In the genomic region with DNA sequence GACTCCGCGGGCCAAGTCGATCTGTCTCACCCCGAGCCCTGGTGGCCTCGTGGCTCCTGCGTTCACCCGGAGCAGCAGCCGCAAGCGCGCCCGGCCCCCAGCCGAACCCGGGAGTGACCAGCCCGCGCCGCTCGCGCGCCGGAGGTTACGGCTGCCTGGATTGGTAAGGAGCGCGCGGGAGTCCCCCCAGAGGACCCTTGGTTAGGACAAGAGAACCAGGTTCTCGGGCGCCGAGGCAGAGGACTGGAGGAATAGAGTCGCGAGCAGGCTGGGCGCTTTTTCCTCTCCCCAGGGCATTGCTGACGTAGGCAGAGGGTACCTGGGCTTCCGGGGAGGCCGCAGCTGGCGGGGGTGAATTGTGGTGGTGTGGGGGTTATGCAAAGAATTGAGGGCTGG, we compare ENCODE assay signal across 8 mouse cellular contexts. TPM values are rescaled to one million over a fixed set of nuclear protein-coding genes. Genes with fewer than 3 reads are reported as not detected.
DNase-seq lines count a peak whose midpoint lies in the region; ATAC-seq and TF ChIP-seq lines count a peak whose summit lies in the region.

No protein-coding gene starts in this region.

- peak; percentile 37 for ATAC-seq in heart, embryonic 12.5 days (ENCODE audit: insufficient number of reproducible peaks, low FRiP score)
- ATAC-seq in midbrain, embryonic 12.5 days (ENCODE audit: low FRiP score, low read depth): peak; percentile 59

- WGBS in heart, embryonic 12.5 days: under 1% methylated on average over 34 of the region's 34 CpGs
- WGBS in hindbrain, embryonic 10.5 days: under 1% methylated on average over 34 of the region's 34 CpGs
- whole genome bisulfite sequencing in midbrain, embryonic 12.5 days: 0% methylated on average over 34 of the region's 34 CpGs

- TF ChIP-seq CTCF in E14TG2a.4 (conservative IDR thresholded peaks at IDR 0.05; ENCODE audit: low read length): no peak

- intact Hi-C loops in heart, postnatal 25 days (cut with DNase I): no loop called here
- intact Hi-C loops in gastrocnemius, postnatal 14 days (cut with DNase I; ENCODE audit: low total_unique reads): no loop called here

- peak overlapping the region; percentile 86 for H3K27ac ChIP-seq in heart, embryonic 12.5 days (ENCODE audit: poor library complexity, severe bottlenecking)
- peak overlapping the region; percentile 96 for H3K27ac ChIP-seq in hindbrain, embryonic 10.5 days
- H3K27ac ChIP-seq in midbrain, embryonic 12.5 days (replicated peaks): peak overlapping the region; percentile 83

- H3K4me1 ChIP-seq in heart, embryonic 12.5 days (replicated peaks): peaks cover 24% of the 10 kb centered on the region
- H3K4me1 ChIP-seq in E14TG2a.4 (replicated peaks; ENCODE audit: low read depth, low read length): peaks cover 75% of the 10 kb centered on the region
- H3K4me1 ChIP-seq in hindbrain, embryonic 10.5 days (replicated peaks): peaks cover 48% of the 10 kb centered on the region
- peaks cover 35% of the 10 kb centered on the region for H3K4me1 ChIP-seq in midbrain, embryonic 12.5 days

- H3K36me3 ChIP-seq in heart, embryonic 12.5 days: peaks cover 39% of the 10 kb centered on the region
- H3K36me3 ChIP-seq in E14TG2a.4 (ENCODE audit: insufficient read depth, low read length): peaks cover 45% of the 10 kb centered on the region
- H3K36me3 ChIP-seq in hindbrain, embryonic 10.5 days: peaks cover 54% of the 10 kb centered on the region
- H3K36me3 ChIP-seq in midbrain, embryonic 12.5 days: peaks cover 34% of the 10 kb centered on the region

- peak overlapping the region; percentile 96 for H3K9ac ChIP-seq in heart, embryonic 12.5 days
- peak overlapping the region; percentile 83 for H3K9ac ChIP-seq in midbrain, embryonic 12.5 days (replicated peaks)

- H3K9me3 ChIP-seq in heart, embryonic 12.5 days (replicated peaks): no peaks in the 10 kb centered on the region
- H3K9me3 ChIP-seq in E14TG2a.4 (ENCODE audit: low read length): no peaks in the 10 kb centered on the region
- H3K9me3 ChIP-seq in hindbrain, embryonic 10.5 days: no peaks in the 10 kb centered on the region
- H3K9me3 ChIP-seq in midbrain, embryonic 12.5 days: no peaks in the 10 kb centered on the region

- H3K4me3 ChIP-seq in heart, embryonic 12.5 days: peak overlapping the region; percentile 95
- H3K4me3 ChIP-seq in E14TG2a.4 (replicated peaks; ENCODE audit: low read length): peak overlapping the region; percentile 100
- H3K4me3 ChIP-seq in hindbrain, embryonic 10.5 days: peak overlapping the region; percentile 95
- peak overlapping the region; percentile 79 for H3K4me3 ChIP-seq in midbrain, embryonic 12.5 days

- peak overlapping the region; percentile 77 for H3K4me2 ChIP-seq in heart, embryonic 12.5 days
- peak overlapping the region; percentile 90 for H3K4me2 ChIP-seq in midbrain, embryonic 12.5 days (replicated peaks)

- H3K27me3 ChIP-seq in heart, embryonic 12.5 days (replicated peaks): no peaks in the 10 kb centered on the region
- H3K27me3 ChIP-seq in E14TG2a.4 (ENCODE audit: insufficient read depth, low read length): no peaks in the 10 kb centered on the region
- no peaks in the 10 kb centered on the region for H3K27me3 ChIP-seq in hindbrain, embryonic 10.5 days (ENCODE audit: insufficient read depth, poor library complexity, severe bottlenecking)
- H3K27me3 ChIP-seq in midbrain, embryonic 12.5 days: no peaks in the 10 kb centered on the region

- DNase-seq in heart, postnatal 25 days (ENCODE audit: low spot score): no peak
- no peak for DNase-seq in hindbrain, embryonic 10.5 days (ENCODE audit: low spot score)
- peak; percentile 66 to 70 for DNase-seq in thymus, postnatal 10 days (ENCODE audit: low spot score in 2 of 2)
- no peak for DNase-seq in ovary, postnatal 14 days (ENCODE audit: low spot score)
- DNase-seq in gastrocnemius, postnatal 14 days: no peak

RNA-seq across cellular contexts. Expression of a gene that starts 0.3 kb away (rescaled TPM):
- 36.9 and 38.9 TPM in 2 replicates for polyA plus RNA-seq in heart, embryonic 12.5 days (2016; fragmentation: Nextera tagmentation; extraction: Ambion mirVana)
- total RNA-seq in heart, postnatal 25 days (2021): 1 to 10 TPM; 2.7 to 3.2 TPM
- 56.0 and 64.3 TPM in 2 replicates for polyA plus RNA-seq in hindbrain, embryonic 10.5 days (2016; fragmentation: Nextera tagmentation; extraction: Ambion mirVana)
- polyA plus RNA-seq in midbrain, embryonic 12.5 days (2016; fragmentation: Nextera tagmentation; extraction: Ambion mirVana): 30.0 and 34.7 TPM in 2 replicates
- 1 to 10 TPM; 1.8 to 3.0 TPM for total RNA-seq in gastrocnemius, postnatal 14 days (2021)

RNA-seq across cellular contexts. Expression of a gene that starts 8.6 kb away (rescaled TPM):
- 209 and 232 TPM in 2 replicates for polyA plus RNA-seq in heart, embryonic 12.5 days (2016; fragmentation: Nextera tagmentation; extraction: Ambion mirVana)
- 10 to 100 TPM; 30.6 to 39.3 TPM for total RNA-seq in heart, postnatal 25 days (2021)
- 237 and 268 TPM in 2 replicates for polyA plus RNA-seq in hindbrain, embryonic 10.5 days (2016; fragmentation: Nextera tagmentation; extraction: Ambion mirVana)
- 157 and 160 TPM in 2 replicates for polyA plus RNA-seq in midbrain, embryonic 12.5 days (2016; fragmentation: Nextera tagmentation; extraction: Ambion mirVana)
- 10 to 100 TPM; 40.1 to 44.1 TPM for total RNA-seq in gastrocnemius, postnatal 14 days (2021)

RNA-seq across cellular contexts. Expression of a gene that starts 17.0 kb away (rescaled TPM):
- 25.5 and 27.8 TPM in 2 replicates for polyA plus RNA-seq in heart, embryonic 12.5 days (2016; fragmentation: Nextera tagmentation; extraction: Ambion mirVana)
- total RNA-seq in heart, postnatal 25 days (2021): 10 to 100 TPM; 17.2 to 19.1 TPM
- polyA plus RNA-seq in hindbrain, embryonic 10.5 days (2016; fragmentation: Nextera tagmentation; extraction: Ambion mirVana): 6.5 and 9.2 TPM in 2 replicates
- polyA plus RNA-seq in midbrain, embryonic 12.5 days (2016; fragmentation: Nextera tagmentation; extraction: Ambion mirVana): 5.0 and 8.0 TPM in 2 replicates
- 10 to 100 TPM; 15.1 to 15.4 TPM for total RNA-seq in gastrocnemius, postnatal 14 days (2021)

RNA-seq across cellular contexts. Expression of a gene that starts 43.2 kb away (rescaled TPM):
- 12.7 and 13.5 TPM in 2 replicates for polyA plus RNA-seq in heart, embryonic 12.5 days (2016; fragmentation: Nextera tagmentation; extraction: Ambion mirVana)
- total RNA-seq in heart, postnatal 25 days (2021): 1 to 10 TPM; 2.9 to 3.4 TPM
- polyA plus RNA-seq in hindbrain, embryonic 10.5 days (2016; fragmentation: Nextera tagmentation; extraction: Ambion mirVana): 7.1 and 7.2 TPM in 2 replicates
- polyA plus RNA-seq in midbrain, embryonic 12.5 days (2016; fragmentation: Nextera tagmentation; extraction: Ambion mirVana): 4.9 and 5.7 TPM in 2 replicates
- total RNA-seq in gastrocnemius, postnatal 14 days (2021): 1 to 10 TPM; 2.9 to 3.6 TPM

RNA-seq across cellular contexts. Expression of a gene that starts 43.3 kb away (rescaled TPM):
- polyA plus RNA-seq in heart, embryonic 12.5 days (2016; fragmentation: Nextera tagmentation; extraction: Ambion mirVana): 45.1 and 45.8 TPM in 2 replicates
- 10 to 100 TPM; 58.4 to 62.8 TPM for total RNA-seq in heart, postnatal 25 days (2021)
- polyA plus RNA-seq in hindbrain, embryonic 10.5 days (2016; fragmentation: Nextera tagmentation; extraction: Ambion mirVana): 53.3 and 68.5 TPM in 2 replicates
- 50.4 and 57.5 TPM in 2 replicates for polyA plus RNA-seq in midbrain, embryonic 12.5 days (2016; fragmentation: Nextera tagmentation; extraction: Ambion mirVana)
- total RNA-seq in gastrocnemius, postnatal 14 days (2021): 10 to 100 TPM; 47.5 TPM

Comparison
In these comparisons a context has a peak if more than half of its experiments do, and no peak if none do; other contexts are left out.
1. DNase-seq: peak in thymus, postnatal 10 days (2 of 2); none in heart, postnatal 25 days (single experiment), hindbrain, embryonic 10.5 days (single experiment), ovary, postnatal 14 days (single experiment) and gastrocnemius, postnatal 14 days (single experiment).
2. Peak in every context shown above with its lines, with median percentiles within 50 percentile points of each other: H3K27ac ChIP-seq and H3K4me3 ChIP-seq.